Mouse (Mus musculus) stomach, embryonic 16.5 days (tissue): ENCODE measurements around the gene Zyg11a. TPM values are rescaled to one million over a fixed set of nuclear protein-coding genes. Genes with fewer than 3 reads are reported as not detected.
"Not testable (repeated sequence)": the region's sequence is repeated elsewhere in the genome, so short reads cannot be mapped to it uniquely, and the experiment has no call there.

Experiments
- ATAC-seq: fragments of 200-750 bp; cut with Nextera tagmentation; 2 replicates; pipeline ENCODE4 v1.8.0; 2017; ENCODE audit warnings: moderate number of reproducible peaks, moderate TSS enrichment; ENCODE audit not compliant: insufficient read depth, low FRiP score
- H3K27ac ChIP-seq: fragments of 300-500 bp; sonication (generic); 2 replicates; pipeline ENCODE4 v1.5.1; 2014; ENCODE audit warnings: low read length
- H3K27me3 ChIP-seq: fragments of 300-500 bp; sonication (generic); 2 replicates; pipeline ENCODE4 v1.6.1; 2014; ENCODE audit warnings: low read length, control low read depth, mixed read lengths; ENCODE audit not compliant: control insufficient read depth, insufficient read depth
- H3K36me3 ChIP-seq: fragments of 300-500 bp; sonication (generic); 2 replicates; pipeline ENCODE4 v1.6.1; 2014; ENCODE audit warnings: low read length; ENCODE audit not compliant: control insufficient read depth, insufficient read depth
- H3K4me1 ChIP-seq: fragments of 300-500 bp; sonication (generic); 2 replicates; pipeline ENCODE4 v1.6.1; 2014; ENCODE audit warnings: low read length, control low read depth, mixed read lengths; ENCODE audit not compliant: control insufficient read depth, insufficient read depth
- H3K4me2 ChIP-seq: fragments of 300-500 bp; sonication (generic); 2 replicates; pipeline ENCODE4 v1.6.1; 2014; ENCODE audit warnings: low read depth, low read length, mixed read lengths
- H3K4me3 ChIP-seq: fragments of 300-500 bp; sonication (generic); replicated peaks from 2 replicates; pipeline ENCODE4 v1.5.1; 2014; ENCODE audit warnings: mild to moderate bottlenecking, low read length
- H3K9ac ChIP-seq: fragments of 300-500 bp; sonication (generic); 2 replicates; pipeline ENCODE4 v1.6.1; 2014; ENCODE audit warnings: low read length
- H3K9me3 ChIP-seq: fragments of 300-500 bp; sonication (generic); replicated peaks from 2 replicates; pipeline ENCODE4 v1.6.1; 2016; ENCODE audit warnings: low read length, control low read depth; ENCODE audit not compliant: control insufficient read depth
- WGBS: fragments of 180-500 bp; shearing (Covaris S2); extraction: QIAGEN DNeasy Blood & Tissue Kit; methylation state at CpG from one replicate; pipeline ENCODE4 v1.1.7; 2014; 5-methylcytosine and 5-hydroxymethylcytosine counted together
- polyA plus RNA-seq: library from polyadenylated mRNA; unstranded; fragments of >200 nt; fragmentation: Nextera tagmentation; extraction: Ambion mirVana; gene quantifications from 2 replicates; pipeline ENCODE4 v1.2.1, GENCODE M21; 2015

Gene Zyg11a
- polyA plus RNA-seq, 1 experiment from 2014 or later, result 0.35 TPM

GRCm38 (mm10) chr4:108163291-108163690, 54.6 kb downstream of the Zyg11a start:
- Histone ChIP-seq H3K4me1 (no peaks in the 10 kb centered on the region), H3K4me2 (no peak overlapping the region), H3K27me3 (no peaks in the 10 kb centered on the region), H3K27ac (no peak overlapping the region), H3K36me3 (no peaks in the 10 kb centered on the region), H3K9me3 (no peaks in the 10 kb centered on the region), H3K4me3 (no peak overlapping the region), H3K9ac (no peak overlapping the region)
- ATAC-seq, result no peak
- 75% methylated on average over 3 of the region's 3 CpGs for WGBS

GRCm38 (mm10) chr4:108161936-108162335, 55.9 kb downstream of the Zyg11a start:
- H3K4me2 ChIP-seq, result no peak overlapping the region
- H3K4me3 ChIP-seq, result no peak overlapping the region
- no peak overlapping the region for H3K27ac ChIP-seq
- no peaks in the 10 kb centered on the region for H3K4me1 ChIP-seq
- H3K9me3 ChIP-seq, result no peaks in the 10 kb centered on the region
- no peaks in the 10 kb centered on the region for H3K36me3 ChIP-seq
- H3K9ac ChIP-seq, result no peak overlapping the region
- ATAC-seq, result no peak
- H3K27me3 ChIP-seq, result no peaks in the 10 kb centered on the region
- WGBS, result 90% methylated on average over 8 of the region's 8 CpGs

- H3K9me3 ChIP-seq, H3K9ac ChIP-seq, H3K27me3 ChIP-seq, H3K36me3 ChIP-seq, H3K4me2 ChIP-seq, H3K27ac ChIP-seq, ATAC-seq, H3K4me1 ChIP-seq, H3K4me3 ChIP-seq: not testable (repeated sequence)
- 85% methylated on average over 1 of the region's 1 CpGs for WGBS
Observed at GRCm38 (mm10) chr4:108155141-108155540, 62.7 kb downstream of the Zyg11a start.

GRCm38 (mm10) chr4:108145554-108145953, 72.3 kb downstream of the Zyg11a start:
- not testable (repeated sequence) for H3K36me3 ChIP-seq, ATAC-seq, H3K27me3 ChIP-seq, H3K27ac ChIP-seq, H3K4me2 ChIP-seq, H3K9ac ChIP-seq, H3K4me1 ChIP-seq, H3K9me3 ChIP-seq, H3K4me3 ChIP-seq
- WGBS, result 47% methylated on average over 3 of the region's 3 CpGs

GRCm38 (mm10) chr4:108144880-108145279, 73.0 kb downstream of the Zyg11a start, which contains the start of gene Scp2:
Gene Scp2 (minus strand): TSS chr4:108144998.
- H3K4me2 ChIP-seq, result no peak within 1 kb of the TSS
- ATAC-seq, result no peak

GRCm38 (mm10) chr4:108143778-108144177, 74.1 kb downstream of the Zyg11a start:
- H3K36me3 ChIP-seq, result no peaks in the 10 kb centered on the region
- H3K4me2 ChIP-seq, result no peak overlapping the region
- no peaks in the 10 kb centered on the region for H3K9me3 ChIP-seq
- H3K4me1 ChIP-seq, result no peaks in the 10 kb centered on the region
- no peak overlapping the region for H3K4me3 ChIP-seq
- ATAC-seq, result no peak
- H3K9ac ChIP-seq, result no peak overlapping the region
- no peak overlapping the region for H3K27ac ChIP-seq
- H3K27me3 ChIP-seq, result no peaks in the 10 kb centered on the region

More at GRCm38 (mm10) chr4:108144880-108145279, 73.0 kb downstream of the Zyg11a start, which contains the start of gene Scp2:
- Histone ChIP-seq H3K4me3 (no peak within 1 kb of the TSS), H3K36me3 (no peaks in the 10 kb centered on the region), H3K27me3 (no peaks in the 10 kb centered on the region), H3K27ac (no peak within 1 kb of the TSS), H3K9me3 (no peaks in the 10 kb centered on the region), H3K4me1 (no peaks in the 10 kb centered on the region), H3K9ac (no peak within 1 kb of the TSS)
- WGBS, result 82% methylated on average over 1 of the region's 1 CpGs

GRCm38 (mm10) chr4:108143178-108143577, 74.7 kb downstream of the Zyg11a start:
- not testable (repeated sequence) for H3K9ac ChIP-seq, H3K9me3 ChIP-seq, H3K27ac ChIP-seq, H3K4me2 ChIP-seq, H3K36me3 ChIP-seq, H3K4me1 ChIP-seq, H3K4me3 ChIP-seq, H3K27me3 ChIP-seq, ATAC-seq
- 72% methylated on average over 2 of the region's 2 CpGs for whole genome bisulfite sequencing

GRCm38 (mm10) chr4:108136938-108137337, 80.9 kb downstream of the Zyg11a start:
- Histone ChIP-seq H3K27me3 (no peaks in the 10 kb centered on the region), H3K4me3 (no peak overlapping the region), H3K9me3 (no peaks in the 10 kb centered on the region), H3K36me3 (no peaks in the 10 kb centered on the region), H3K4me1 (no peaks in the 10 kb centered on the region), H3K4me2 (no peak overlapping the region), H3K27ac (no peak overlapping the region), H3K9ac (no peak overlapping the region)
- 80% methylated on average over 5 of the region's 5 CpGs for WGBS
- ATAC-seq, result no peak
